Mouse (Mus musculus): ENCODE results near the gene Cep104. TPM values are rescaled to one million over a fixed set of nuclear protein-coding genes. Genes with fewer than 3 reads are reported as not detected.

The Cep104 gene
- total RNA-seq (2021), result 10 to 100 TPM; 28.3 to 30.0 TPM
- long read RNA-seq, experiment 1, full-length matches to known transcripts, result 43 of 62 reads
- long read RNA-seq, experiment 1, partial matches to known transcripts, result 4 of 62 reads
- long read RNA-seq, experiment 1, other reads (novel, unspliced or antisense), result 15 of 62 reads
- long read RNA-seq, experiment 2, full-length matches to known transcripts, result 46 of 68 reads
- long read RNA-seq, experiment 2, partial matches to known transcripts, result 0 of 68 reads
- long read RNA-seq, experiment 2, other reads (novel, unspliced or antisense), result 22 of 68 reads

DNA sequence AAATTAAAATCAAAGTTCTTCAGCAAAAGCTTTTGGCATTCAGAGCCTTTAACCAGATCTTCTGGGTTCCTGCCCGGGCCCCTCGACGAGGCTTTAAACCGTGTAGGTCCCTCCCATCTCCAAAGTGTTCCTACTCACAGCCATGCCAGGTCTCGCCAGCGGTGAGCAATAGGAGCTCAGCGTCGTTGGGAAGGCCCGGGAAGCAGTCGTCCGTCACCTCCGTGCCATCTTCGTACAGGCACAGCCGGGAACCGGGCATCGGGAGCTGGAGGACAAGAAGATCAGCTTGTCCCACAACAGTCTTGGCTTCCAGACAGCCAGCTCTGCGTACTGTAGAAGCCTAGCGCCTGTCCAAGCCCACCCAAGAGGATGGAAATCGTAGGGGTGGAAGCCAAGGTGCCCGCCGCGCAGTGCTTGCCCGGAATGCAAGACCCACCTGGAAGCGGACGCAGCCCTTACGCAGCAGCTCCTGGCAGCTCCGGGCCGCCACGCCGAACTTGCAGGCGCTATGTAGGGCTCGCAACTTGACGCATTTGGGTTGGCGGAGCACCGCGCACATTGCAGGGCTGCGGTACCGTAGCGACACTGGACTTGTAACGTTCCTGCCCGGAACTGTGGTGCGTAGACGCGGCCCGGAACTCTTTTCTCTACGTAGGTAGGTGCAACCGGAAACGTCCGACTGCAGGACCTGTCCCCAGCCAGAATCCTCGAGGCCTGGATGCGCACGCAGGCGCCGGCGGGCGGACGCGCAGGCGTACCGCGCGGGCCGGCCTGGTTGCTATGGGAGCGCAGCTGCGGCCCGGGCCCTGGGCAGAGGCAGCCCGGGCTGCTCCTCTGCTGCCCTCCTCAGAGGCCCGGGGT is at the start of gene Cep104, which contains the start of gene Dffb:
Cep104 (plus strand) TSS at position 764 of the 861 bp plus-strand sequence.
Dffb (minus strand) TSS at position 696 of the 861 bp plus-strand sequence.
- DNase-seq, result peak; percentile 97
- intact Hi-C loops (cut with DNase I), result loop anchor here (2.0 kb wide), 1 partner anchor 36 kb away; the partner anchor contains the start of gene Lrrc47
- H3K4me3 ChIP-seq, result peak within 1 kb of the TSS; percentile 77
- TF ChIP-seq CTCF (IDR thresholded peaks at IDR 0.05), result no peak
- H3K27ac ChIP-seq, result peak within 1 kb of the TSS; percentile 88

DNA sequence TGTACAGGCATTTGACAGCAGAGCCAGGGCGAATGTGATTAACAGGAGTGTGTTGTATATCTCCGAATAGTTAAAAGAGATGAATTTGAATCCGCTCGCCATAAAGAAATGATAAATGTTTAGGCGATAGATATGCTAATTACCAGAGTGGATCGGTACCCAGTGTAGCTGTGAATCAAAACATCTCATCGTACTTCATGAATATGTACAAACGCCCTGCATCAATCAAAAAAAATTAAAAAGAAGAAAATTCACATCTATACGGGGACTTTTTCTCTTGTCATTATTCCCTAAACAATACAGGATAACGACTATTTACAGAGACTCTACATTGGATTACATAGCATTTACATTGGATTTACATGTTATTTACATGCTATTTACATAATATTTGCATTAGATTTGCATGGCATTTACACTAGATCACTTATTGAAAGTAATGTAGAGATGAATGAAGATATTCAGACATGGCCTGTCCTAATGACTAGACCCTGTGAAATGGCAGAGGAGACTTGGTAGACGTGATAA is 46.2 kb upstream of the Cep104 start:
- TF ChIP-seq CTCF (IDR thresholded peaks at IDR 0.05), result no peak
- intact Hi-C loops (cut with DNase I), result no loop called here
- no peak for DNase-seq
- H3K4me3 ChIP-seq, result no peak overlapping the region
- no peak overlapping the region for H3K27ac ChIP-seq

DNA sequence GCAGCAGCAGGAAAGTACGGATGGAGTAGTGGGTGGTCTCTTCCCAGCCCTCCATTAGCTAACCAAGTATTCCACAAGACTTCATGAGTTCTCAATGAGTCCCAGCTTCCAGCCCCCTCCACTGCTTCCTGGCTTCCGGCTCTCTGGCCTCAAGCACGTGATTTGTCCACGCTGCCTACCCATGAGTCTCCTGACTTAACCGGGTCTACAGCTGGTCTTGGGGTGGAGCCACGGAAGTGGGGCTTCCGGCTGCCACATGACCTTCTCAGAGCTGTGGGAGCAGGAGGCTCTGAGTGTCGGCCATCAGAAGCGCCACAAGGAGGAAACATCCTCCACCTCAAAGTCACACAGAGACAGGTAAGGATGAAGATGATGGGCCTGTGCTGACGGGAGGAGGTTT is 45.6 kb upstream of the Cep104 start:
- intact Hi-C loops (cut with DNase I), result no loop called here
- no peak for DNase-seq
- no peak overlapping the region for H3K4me3 ChIP-seq
- H3K27ac ChIP-seq, result no peak overlapping the region
- TF ChIP-seq CTCF (IDR thresholded peaks at IDR 0.05), result no peak

DNA sequence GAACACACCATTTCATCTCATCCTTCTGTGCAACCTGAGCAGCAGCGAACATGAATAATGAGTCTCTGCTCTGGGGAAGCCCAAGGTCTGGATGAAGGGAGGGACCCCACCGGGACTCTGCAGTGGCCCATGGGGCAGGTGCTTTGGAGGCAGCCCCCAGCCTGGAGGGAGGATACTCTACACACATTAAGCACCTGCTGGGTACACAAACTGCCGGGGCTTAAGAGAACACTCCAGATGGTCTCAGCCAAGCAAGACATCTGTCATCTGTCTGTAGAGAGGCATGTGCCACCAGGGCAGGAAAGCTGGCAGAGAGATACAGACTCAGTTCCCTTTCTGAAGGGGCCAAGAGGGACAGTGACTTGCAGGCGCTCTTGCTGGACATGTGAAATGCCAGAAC is 45.1 kb upstream of the Cep104 start:
- H3K27ac ChIP-seq, result no peak overlapping the region
- no peak for DNase-seq
- TF ChIP-seq CTCF (IDR thresholded peaks at IDR 0.05), result no peak
- intact Hi-C loops (cut with DNase I), result no loop called here
- H3K4me3 ChIP-seq, result no peak overlapping the region

DNA sequence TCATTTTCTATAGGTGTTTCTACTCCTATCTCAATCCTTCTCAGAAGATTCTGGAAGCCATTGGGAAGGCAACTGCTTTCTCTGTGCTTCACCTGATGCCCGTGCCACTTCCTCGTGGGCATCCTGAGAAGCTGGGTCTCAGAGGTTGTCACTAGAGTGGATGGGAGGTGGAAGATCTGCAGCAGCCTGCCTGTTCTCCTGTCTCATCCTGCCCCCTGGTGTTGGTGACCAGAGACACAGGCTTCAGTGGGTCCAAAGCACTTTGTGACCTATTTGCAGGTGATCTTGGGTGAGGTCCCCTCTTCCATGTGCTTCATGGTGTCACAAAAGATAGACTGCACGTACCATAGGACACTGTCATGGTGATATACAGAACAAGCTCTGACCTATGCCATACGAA is 31.8 kb upstream of the Cep104 start:
- no peak overlapping the region for H3K4me3 ChIP-seq
- peak; percentile 52 for TF ChIP-seq CTCF (IDR thresholded peaks at IDR 0.05)
- intact Hi-C loops (cut with DNase I), result no loop called here
- DNase-seq, result no peak
- H3K27ac ChIP-seq, result no peak overlapping the region

DNA sequence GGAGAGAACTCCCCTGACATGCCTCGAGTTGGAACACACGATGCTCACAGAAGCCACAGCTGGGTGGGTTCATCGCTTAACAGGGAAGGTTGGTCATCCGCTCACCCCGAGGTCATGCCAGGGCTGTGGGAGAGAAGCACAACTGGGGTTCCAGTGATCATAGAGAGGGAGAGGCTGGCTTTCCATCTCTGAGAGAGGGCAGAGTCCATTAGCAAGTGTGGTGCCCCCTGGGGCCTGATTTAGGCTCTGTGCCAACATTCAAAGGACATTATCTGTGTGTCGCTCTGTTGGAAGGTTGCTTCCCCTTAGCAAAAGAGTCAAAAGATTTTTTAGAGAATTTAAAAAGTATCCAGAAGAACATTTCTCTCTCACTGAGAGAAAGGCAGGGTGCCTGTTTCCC is 30.7 kb upstream of the Cep104 start:
- Histone ChIP-seq H3K27ac (no peak overlapping the region), H3K4me3 (no peak overlapping the region)
- no peak for TF ChIP-seq CTCF (IDR thresholded peaks at IDR 0.05)
- intact Hi-C loops (cut with DNase I), result no loop called here
- DNase-seq, result no peak

DNA sequence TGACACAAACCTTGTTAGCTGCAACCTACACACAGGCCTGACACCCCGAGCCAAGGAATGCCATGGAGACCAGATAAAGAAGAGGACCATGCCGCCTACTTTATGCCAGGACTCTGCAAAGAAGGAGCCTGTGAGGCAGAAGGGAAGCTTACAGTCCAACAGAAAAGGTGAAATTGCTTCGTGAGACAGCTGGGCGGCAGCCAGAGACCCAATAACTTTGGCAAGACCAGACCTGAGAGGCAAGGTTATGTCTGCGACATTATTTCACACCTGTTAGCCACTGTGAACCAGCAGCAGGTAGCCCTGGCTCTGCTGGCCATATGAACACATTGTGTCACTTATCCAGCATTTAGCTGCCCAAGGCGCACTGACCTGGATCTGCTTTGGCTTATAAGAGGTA is 29.3 kb upstream of the Cep104 start:
- H3K27ac ChIP-seq, result no peak overlapping the region
- intact Hi-C loops (cut with DNase I), result no loop called here
- no peak overlapping the region for H3K4me3 ChIP-seq
- no peak for TF ChIP-seq CTCF (IDR thresholded peaks at IDR 0.05)
- DNase-seq, result no peak

DNA sequence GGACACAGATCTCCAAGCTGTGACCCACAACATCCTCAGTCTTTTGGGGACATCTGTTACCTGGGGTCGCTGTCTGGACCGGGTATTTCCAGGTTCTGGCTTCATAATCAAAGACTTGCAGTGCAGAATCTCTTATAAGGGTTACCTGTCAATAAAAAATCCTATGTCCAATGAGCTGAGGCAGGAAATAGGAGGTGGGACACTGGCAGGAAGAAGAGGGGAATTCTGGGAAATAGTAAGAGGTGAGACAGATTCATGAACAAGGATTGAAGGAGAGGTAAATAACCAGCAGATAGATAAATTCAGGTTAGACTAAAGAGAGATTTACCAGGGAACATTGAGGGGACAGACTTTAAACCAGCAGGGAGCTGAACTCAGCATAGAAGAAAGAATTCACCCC is 24.6 kb upstream of the Cep104 start:
- H3K27ac ChIP-seq, result no peak overlapping the region
- intact Hi-C loops (cut with DNase I), result no loop called here
- no peak for TF ChIP-seq CTCF (IDR thresholded peaks at IDR 0.05)
- H3K4me3 ChIP-seq, result no peak overlapping the region
- no peak for DNase-seq

DNA sequence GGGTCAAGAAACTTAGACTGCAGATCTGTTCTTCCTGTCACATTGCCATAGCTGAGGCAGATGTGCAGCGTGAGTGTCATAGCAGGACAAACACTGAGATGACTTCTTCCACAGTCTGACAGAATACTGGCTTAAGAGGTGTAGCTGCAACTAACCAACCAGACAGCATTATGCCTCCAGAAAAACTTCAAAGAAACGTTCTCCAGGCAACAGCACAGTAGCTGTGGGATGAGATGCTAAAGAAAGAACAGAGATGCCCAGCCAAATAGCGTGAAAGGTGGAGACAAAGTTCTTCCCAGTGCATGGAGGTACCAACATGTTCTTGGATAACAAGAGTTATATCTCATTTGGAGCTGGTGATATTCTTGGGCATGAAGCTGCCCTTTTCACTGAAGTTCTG is 23.8 kb upstream of the Cep104 start:
- H3K27ac ChIP-seq, result no peak overlapping the region
- no peak for DNase-seq
- intact Hi-C loops (cut with DNase I), result no loop called here
- no peak overlapping the region for H3K4me3 ChIP-seq
- TF ChIP-seq CTCF (IDR thresholded peaks at IDR 0.05), result no peak

DNA sequence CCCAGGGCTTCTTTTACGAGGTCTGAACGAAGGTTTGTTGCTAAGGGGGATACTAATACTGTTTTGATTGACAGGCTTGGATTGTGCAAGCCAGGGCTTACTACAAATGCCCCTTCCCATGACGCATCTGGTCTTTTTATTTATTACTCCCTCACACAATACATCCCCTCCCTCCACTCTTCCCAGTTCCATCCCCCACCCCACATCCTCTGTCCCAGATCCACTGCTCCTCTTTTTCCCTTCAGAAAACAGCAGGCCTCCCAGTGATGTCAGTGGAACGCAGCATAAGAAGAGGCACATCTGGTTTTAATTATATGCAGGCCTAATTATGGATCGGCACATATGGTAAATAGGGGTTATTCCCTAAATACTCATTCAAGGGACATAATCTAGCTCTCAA is 23.3 kb upstream of the Cep104 start:
- no peak for TF ChIP-seq CTCF (IDR thresholded peaks at IDR 0.05)
- intact Hi-C loops (cut with DNase I), result no loop called here
- Histone ChIP-seq H3K4me3 (no peak overlapping the region), H3K27ac (no peak overlapping the region)
- DNase-seq, result no peak

DNA sequence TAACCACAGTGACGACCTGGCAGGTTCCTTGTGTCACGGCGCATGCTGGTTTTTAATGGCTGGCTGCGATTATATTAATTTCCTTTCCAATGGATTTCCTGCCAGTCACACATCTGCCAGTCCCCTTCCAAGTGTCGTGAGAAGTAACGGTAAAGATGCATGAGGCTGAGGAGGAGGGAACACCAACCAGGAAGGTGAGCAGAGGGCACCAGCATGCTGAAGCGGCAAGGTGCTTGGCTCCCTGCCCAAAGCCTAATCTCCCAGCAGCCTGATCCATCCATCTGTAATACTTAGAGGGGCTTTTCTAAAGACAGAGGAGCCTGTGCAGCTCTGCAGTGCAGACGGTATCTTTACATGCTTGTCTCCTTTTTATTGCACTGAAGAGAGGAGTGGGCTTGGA is 19.3 kb upstream of the Cep104 start:
- Histone ChIP-seq H3K4me3 (no peak overlapping the region), H3K27ac (no peak overlapping the region)
- no peak for TF ChIP-seq CTCF (IDR thresholded peaks at IDR 0.05)
- DNase-seq, result peak; percentile 28
- intact Hi-C loops (cut with DNase I), result no loop called here

DNA sequence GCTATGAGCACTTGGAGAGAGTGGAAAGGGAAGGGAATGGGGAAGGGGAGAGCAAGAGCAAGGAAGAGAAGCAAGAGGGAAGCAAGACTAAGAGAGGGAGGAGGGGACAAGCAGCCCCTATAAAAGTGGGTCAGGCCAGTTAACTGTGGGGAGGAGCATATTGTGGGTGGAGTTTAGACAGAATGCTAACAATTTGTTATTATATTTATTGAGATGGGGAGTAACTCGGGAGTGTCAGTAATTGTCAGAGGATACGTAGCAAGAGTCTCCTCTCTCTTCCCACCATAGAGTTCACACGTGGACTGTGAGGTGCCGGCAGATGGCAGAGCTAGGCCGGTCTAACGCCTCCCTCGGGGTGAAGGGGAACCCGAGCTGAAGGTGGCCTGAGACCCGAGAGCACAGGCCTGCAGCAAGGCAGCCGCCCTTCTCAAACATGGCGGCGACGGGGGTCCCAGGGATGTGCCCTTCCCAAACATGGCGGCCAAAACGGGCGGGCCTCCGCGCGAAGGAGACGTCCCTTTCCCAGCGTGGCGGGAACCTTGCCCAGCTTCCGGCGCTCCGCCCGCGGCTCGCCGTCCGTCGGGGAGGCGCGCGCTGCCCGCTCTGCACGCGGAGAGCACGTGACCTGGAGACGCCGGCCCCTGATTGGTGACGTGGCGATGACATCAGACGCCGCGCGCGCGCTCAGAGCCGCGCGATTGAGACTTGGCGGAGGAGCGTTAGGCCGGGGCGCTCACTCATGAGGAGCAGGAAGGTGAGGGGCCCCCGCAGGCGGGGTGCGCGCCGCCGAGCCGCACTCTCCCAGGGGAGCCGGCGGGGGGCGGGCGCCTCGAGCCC is 18.2 kb upstream of the Cep104 start, which contains the start of gene A430005L14Rik:
A430005L14Rik (plus strand) TSS at position 669 of the 837 bp plus-strand sequence.
- intact Hi-C loops (cut with DNase I), result no loop called here
- peak within 1 kb of the TSS; percentile 78 for H3K4me3 ChIP-seq
- no peak for TF ChIP-seq CTCF (IDR thresholded peaks at IDR 0.05)
- peak; percentile 99 for DNase-seq
- peak within 1 kb of the TSS; percentile 89 for H3K27ac ChIP-seq

Measured in gastrocnemius, adult 2 months (tissue).